Comparison of ENCODE assay signal across 13 mouse cellular contexts in genomic region chr11:25156705-25157104, GRCm38 (mm10).
DNase-seq lines count a peak whose midpoint lies in the region; ATAC-seq and TF ChIP-seq lines count a peak whose summit lies in the region.
"Had no signal": no experiment of that assay in that cellular context is flagged by ENCODE, and none has a peak within 500 bp of the region (broad histone marks: within the 10 kb centered on the region; RNA-seq: fewer than 3 reads in every experiment).

No protein-coding gene starts in this region.

- no peak overlapping the region; the same call in 1 of the 2 replicates for H3K9ac ChIP-seq in forebrain, embryonic 14.5 days (ENCODE audit: low read length)
- H3K9ac ChIP-seq in hindbrain, postnatal 0 days (replicated peaks; ENCODE audit: low read length) = no peak overlapping the region; the same call in 1 of the 2 replicates
- no peak overlapping the region for H3K9ac ChIP-seq in neural tube, embryonic 15.5 days (replicated peaks)

- H3K4me1 ChIP-seq in forebrain, embryonic 14.5 days (ENCODE audit: control insufficient read depth, insufficient read depth, low read length) = peaks cover 13% of the 10 kb centered on the region
- no peaks in the 10 kb centered on the region for H3K4me1 ChIP-seq in hindbrain, postnatal 0 days (ENCODE audit: insufficient read depth, low read length)
- H3K4me1 ChIP-seq in neural tube, embryonic 15.5 days = peaks cover 8% of the 10 kb centered on the region; the same call in 1 of the 2 replicates

- H3K36me3 ChIP-seq in forebrain, embryonic 14.5 days (ENCODE audit: control insufficient read depth, insufficient read depth, low read length) = no peaks in the 10 kb centered on the region
- H3K36me3 ChIP-seq in hindbrain, postnatal 0 days (ENCODE audit: insufficient read depth, low read length) = no peaks in the 10 kb centered on the region
- no peaks in the 10 kb centered on the region for H3K36me3 ChIP-seq in neural tube, embryonic 15.5 days
- H3K36me3 ChIP-seq: limb, embryonic 10.5 days had no signal

- DNase-seq in layer of hippocampus, adult 2 months (ENCODE audit: low spot score in 2 of 2) = no peak
- no peak for DNase-seq in layer of hippocampus, postnatal 10 days (ENCODE audit: low spot score in 2 of 2)
- peak; percentile 56 for DNase-seq in forebrain, embryonic 14.5 days (ENCODE audit: low spot score)
- DNase-seq in hindbrain, postnatal 0 days (ENCODE audit: low spot score) = peak; percentile 2
- no peak for DNase-seq in natural killer cell, adult 2 months (ENCODE audit: low spot score in 2 of 2)
- DNase-seq: adrenal gland, adult 8-10 months; layer of hippocampus, adult 9-11 months; lung, postnatal 4 days had no signal

- H3K27ac ChIP-seq in layer of hippocampus, adult 2 months = no peak overlapping the region
- peak overlapping the region; percentile 22; the same call in 1 of the 2 replicates for H3K27ac ChIP-seq in forebrain, embryonic 14.5 days (ENCODE audit: low read depth, low read length)
- no peak overlapping the region for H3K27ac ChIP-seq in hindbrain, postnatal 0 days
- no peak overlapping the region for H3K27ac ChIP-seq in neural tube, embryonic 15.5 days (replicated peaks)
- H3K27ac ChIP-seq: limb, embryonic 10.5 days; stomach, postnatal 0 days had no signal

- peak overlapping the region; percentile 24; the same call in 1 of the 2 replicates for H3K4me3 ChIP-seq in layer of hippocampus, adult 2 months
- H3K4me3 ChIP-seq in forebrain, embryonic 14.5 days (ENCODE audit: low read depth, low read length) = peak overlapping the region; percentile 18; the same call in 1 of the 2 replicates
- peak overlapping the region; percentile 27 for H3K4me3 ChIP-seq in hindbrain, postnatal 0 days (ENCODE audit: low read length)
- H3K4me3 ChIP-seq in neural tube, embryonic 15.5 days (replicated peaks) = peak overlapping the region; percentile 19
- H3K4me3 ChIP-seq: limb, embryonic 10.5 days had no signal

- no peak for TF ChIP-seq CTCF in layer of hippocampus, adult 2 months (conservative IDR thresholded peaks at IDR 0.05)
- TF ChIP-seq CTCF in hindbrain, postnatal 0 days (IDR thresholded peaks at IDR 0.05; ENCODE audit: low read depth) = no peak

- peak overlapping the region; percentile 45 for H3K4me2 ChIP-seq in forebrain, embryonic 14.5 days (ENCODE audit: low read length)
- peak overlapping the region; percentile 46 for H3K4me2 ChIP-seq in hindbrain, postnatal 0 days (ENCODE audit: low read depth, low read length)
- H3K4me2 ChIP-seq in neural tube, embryonic 15.5 days = peak overlapping the region; percentile 49

- ATAC-seq in forebrain, embryonic 14.5 days = peak; percentile 75
- ATAC-seq in hindbrain, postnatal 0 days = peak; percentile 58
- ATAC-seq in neural tube, embryonic 15.5 days (ENCODE audit: low FRiP score) = no peak; the same call in 1 of the 2 replicates
- no peak for ATAC-seq in inflammation-experienced regulatory T-cells, adult 6 months
- ATAC-seq: Patski had no signal

- 15% methylated on average over 5 of the region's 5 CpGs for WGBS in forebrain, embryonic 14.5 days
- WGBS in hindbrain, postnatal 0 days = 7% methylated on average over 5 of the region's 5 CpGs
- 10% methylated on average over 5 of the region's 5 CpGs for WGBS in neural tube, embryonic 15.5 days

- H3K9me3 ChIP-seq in forebrain, embryonic 14.5 days (replicated peaks; ENCODE audit: control insufficient read depth, low read length) = no peaks in the 10 kb centered on the region
- no peaks in the 10 kb centered on the region for H3K9me3 ChIP-seq in hindbrain, postnatal 0 days (ENCODE audit: low read length)
- H3K9me3 ChIP-seq in neural tube, embryonic 15.5 days (replicated peaks) = no peaks in the 10 kb centered on the region
- H3K9me3 ChIP-seq: limb, embryonic 10.5 days had no signal

- no peaks in the 10 kb centered on the region for H3K27me3 ChIP-seq in forebrain, embryonic 14.5 days (replicated peaks; ENCODE audit: control insufficient read depth, insufficient read depth, low read length)
- no peaks in the 10 kb centered on the region for H3K27me3 ChIP-seq in hindbrain, postnatal 0 days (ENCODE audit: insufficient read depth, low read length)
- no peaks in the 10 kb centered on the region for H3K27me3 ChIP-seq in neural tube, embryonic 15.5 days (replicated peaks)
- H3K27me3 ChIP-seq: Patski had no signal

Comparison
In these comparisons a context has a peak if more than half of its experiments do, and no peak if none do; other contexts are left out.
1. DNase-seq: peak in forebrain, embryonic 14.5 days (single experiment) and hindbrain, postnatal 0 days (single experiment); none in layer of hippocampus, adult 2 months (0 of 2), layer of hippocampus, postnatal 10 days (0 of 2) and natural killer cell, adult 2 months (0 of 2).
2. ATAC-seq: peak in forebrain, embryonic 14.5 days (single experiment) and hindbrain, postnatal 0 days (single experiment); none in neural tube, embryonic 15.5 days (single experiment) and inflammation-experienced regulatory T-cells, adult 6 months (single experiment).
3. Peak in every context shown above with its lines, with median percentiles within 50 percentile points of each other: H3K4me3 ChIP-seq and H3K4me2 ChIP-seq.